Mouse (Mus musculus): ENCODE results near the gene Ccnb1.
"Not testable (repeated sequence)": the region's sequence is repeated elsewhere in the genome, so short reads cannot be mapped to it uniquely, and the experiment has no call there.

The Ccnb1 gene

DNA sequence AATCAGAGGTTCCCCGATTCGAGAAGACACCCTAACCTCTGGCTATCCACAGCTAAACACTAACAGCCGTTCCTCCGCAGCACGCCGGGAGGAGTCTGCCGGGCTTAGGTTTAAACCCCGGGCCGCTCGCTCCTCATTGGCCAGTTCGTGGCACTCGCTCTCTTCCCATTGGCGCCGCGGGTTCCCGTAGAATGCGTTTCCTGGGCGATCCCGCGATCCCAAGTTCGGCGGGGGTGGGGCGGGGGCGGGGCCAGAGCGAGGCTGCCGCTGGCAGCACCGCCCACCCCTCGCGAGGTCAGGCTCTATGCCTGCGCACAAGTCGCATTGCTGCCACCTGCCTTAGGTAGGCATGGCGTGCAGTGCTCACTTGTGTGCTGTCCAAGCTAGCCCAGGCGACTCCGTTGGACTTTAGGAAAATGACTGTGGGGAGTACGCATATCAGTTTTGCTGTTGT, at the start of gene Ccnb1:
Gene Ccnb1, minus strand, starts transcription at position 157 of the 454 bp plus-strand sequence.
- DNase-seq (ENCODE audit: extremely low spot score, low read depth, low spot score), result peak; percentile 60

DNA sequence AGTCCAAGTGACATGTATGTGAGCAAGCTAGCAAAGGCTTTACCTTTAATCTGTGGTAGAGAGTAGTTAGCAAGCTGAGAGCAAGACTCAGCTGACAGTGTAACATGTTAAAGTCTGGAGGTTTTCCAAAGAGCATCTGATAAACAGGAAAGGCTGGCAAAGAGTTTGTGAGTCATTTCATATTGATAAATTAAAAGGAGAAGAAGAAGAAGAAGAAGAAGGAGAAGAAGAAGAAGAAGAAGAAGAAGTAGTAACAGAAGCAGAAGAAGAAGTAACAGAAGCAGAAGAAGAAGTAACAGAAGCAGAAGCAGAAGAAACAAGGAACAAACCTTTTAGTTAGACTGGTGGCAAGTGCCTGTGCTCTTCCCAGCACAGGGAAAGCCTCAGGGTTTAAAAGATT, 48.4 kb upstream of the Ccnb1 start:
- DNase-seq (ENCODE audit: extremely low spot score, low read depth, low spot score), result no peak

DNA sequence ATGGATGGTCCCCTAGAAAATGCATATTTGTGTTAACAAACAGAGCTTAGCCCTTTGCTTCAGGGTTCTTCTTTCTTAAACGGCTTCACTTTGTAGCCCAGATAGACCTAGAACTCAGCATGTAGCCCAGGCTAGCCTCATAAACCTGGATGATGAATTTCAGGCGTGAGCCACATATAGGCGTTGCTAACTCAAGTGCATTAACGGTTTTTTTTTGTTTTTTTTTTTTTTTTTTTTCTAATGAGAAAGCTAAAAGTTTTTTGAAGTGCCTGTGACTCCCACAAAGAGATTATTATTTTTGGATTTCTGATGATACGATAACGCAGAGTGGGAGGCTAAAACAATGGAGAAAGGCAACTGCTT, 47.3 kb upstream of the Ccnb1 start:
- no peak for DNase-seq (ENCODE audit: extremely low spot score, low read depth, low spot score)

DNA sequence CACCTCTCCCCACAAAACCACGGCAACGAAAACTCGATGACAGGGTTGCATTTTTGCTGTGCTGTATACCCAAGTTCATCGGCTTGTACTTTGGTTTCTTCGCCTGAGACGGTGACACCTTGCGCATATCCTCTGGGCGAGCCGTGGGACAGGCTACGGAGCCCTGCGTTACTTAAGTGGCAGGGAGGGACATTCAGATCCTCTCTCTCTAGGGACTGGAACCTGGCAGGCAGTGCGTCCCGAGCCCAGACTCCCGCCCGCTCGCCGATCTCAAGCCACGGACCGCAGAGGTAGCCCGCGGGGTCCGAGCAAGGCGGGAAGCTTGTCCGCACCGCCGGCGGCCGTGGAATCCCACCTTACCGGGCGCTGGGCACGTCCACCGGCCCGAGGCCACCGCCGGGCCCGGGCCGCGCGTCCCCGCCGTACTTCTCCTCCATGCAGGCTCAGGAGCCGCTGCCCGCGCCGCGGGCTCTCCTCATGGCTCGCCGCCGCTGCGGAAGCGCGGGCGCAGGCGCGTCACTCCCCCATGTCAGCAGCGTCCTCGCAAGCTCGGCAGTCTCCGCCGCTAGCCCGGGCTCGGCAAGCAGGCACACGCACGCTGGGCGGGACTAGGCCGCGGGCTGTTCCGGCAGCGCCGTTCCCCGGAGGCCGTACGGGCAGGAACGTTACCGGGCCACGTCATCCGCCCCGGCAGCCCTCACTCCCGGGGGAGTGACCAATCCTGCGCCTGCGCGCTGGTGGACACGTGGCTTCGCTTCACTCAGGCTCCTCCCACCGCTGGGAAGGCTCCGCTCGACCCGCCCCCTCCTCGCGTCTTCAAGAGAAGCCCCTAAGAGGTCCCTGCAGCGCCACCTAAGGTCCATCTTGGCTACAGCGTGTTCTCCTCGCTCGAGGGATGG, 46.6 kb upstream of the Ccnb1 start, which contains the start of gene Slc30a5:
Gene Slc30a5, minus strand, starts transcription at position 687 of the 899 bp plus-strand sequence.
- DNase-seq (ENCODE audit: extremely low spot score, low read depth, low spot score), result peak; percentile 95

DNA sequence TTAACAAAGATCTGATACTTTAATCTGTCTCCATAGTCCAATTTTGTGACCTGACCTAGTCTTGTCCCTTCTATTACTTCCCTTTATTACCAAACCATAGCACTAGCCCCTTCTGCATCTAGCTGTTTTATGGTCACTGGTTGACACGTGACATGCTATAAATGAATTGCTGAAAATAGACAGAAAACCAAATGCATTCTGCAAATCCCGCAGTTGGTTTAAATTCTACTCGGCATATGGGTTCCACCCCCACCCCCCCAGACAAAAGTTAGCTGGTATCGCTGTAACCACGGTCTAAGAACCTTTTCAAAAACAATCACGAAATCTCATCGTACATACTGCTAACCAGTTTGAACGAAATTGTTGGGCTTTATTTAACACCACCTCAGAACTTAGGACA, 45.8 kb upstream of the Ccnb1 start:
- no peak for DNase-seq (ENCODE audit: extremely low spot score, low read depth, low spot score)

DNA sequence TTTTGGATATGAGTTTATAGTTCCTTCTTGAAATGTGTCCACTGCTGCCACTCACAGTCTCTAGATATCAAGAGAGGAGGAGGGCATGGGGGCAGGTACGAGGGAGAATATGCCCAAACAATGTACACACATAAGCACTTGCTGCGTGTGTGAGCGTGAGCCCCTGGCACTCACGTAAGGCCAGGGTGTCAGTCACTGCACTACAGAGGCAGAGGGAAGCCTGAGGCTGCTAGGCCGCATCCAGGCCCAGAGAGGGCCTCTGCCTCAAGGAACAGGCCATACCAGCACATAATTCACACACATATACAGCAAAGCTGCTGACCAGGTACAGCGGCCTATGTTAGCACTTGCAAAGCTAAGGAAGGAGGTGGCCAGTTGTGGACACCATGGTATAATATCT, 44.8 kb upstream of the Ccnb1 start:
- no peak for DNase-seq (ENCODE audit: extremely low spot score, low read depth, low spot score)

DNA sequence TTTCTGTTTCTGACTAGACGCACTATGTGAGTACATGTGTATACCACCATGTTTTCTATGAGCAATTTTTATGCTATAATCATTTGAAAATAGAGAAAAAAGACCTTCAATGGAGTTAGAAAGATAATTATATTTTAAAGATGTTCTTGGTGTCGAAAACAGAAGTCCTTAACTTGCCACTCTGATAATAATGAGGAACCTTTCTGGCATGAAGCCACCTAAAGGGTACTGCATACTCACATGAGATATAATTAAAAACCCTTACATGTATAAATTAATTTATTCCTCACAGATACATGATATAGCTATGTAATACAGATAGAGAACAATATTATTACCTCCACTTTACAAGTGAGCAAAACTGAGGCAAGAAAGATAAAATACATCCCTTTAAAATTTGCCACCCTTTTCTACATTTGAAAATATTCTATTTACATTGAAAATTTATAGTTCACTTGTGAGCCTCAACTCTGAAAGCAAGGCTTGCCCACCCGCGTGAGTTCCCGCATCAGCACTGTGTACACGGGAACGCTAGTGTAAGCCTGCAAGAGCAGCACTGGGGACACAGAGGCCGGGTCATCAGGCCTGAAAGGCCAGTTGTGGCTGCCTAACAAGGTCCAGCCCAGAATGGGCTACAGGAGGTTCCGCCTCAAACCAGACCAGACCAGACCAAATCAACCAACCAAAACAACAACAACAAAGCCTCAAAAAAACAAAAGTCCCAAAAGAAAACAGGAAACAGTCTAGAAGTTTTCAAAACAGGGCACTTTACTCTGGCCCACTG, 39.4 kb upstream of the Ccnb1 start:
- no peak for DNase-seq (ENCODE audit: extremely low spot score, low read depth, low spot score)

DNA sequence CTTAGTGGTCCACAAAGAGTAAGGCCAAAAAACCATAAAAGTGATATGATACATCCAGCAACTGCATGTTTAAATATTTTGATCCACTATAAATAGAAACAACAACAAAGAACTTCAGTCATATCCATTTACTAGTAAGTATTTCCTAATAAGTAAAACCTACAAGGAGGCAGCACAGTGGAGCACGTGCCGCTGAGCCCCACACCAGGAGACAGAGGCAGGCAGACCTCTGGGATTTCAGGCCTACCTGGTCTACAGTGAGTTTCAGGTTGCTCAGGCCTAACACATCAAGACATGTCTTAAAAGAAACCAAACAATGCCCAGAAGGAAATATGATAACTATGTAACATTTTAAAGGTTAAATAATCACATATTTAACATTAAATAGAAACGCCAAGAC, 38.5 kb upstream of the Ccnb1 start:
- no peak for DNase-seq (ENCODE audit: extremely low spot score, low read depth, low spot score)

DNA sequence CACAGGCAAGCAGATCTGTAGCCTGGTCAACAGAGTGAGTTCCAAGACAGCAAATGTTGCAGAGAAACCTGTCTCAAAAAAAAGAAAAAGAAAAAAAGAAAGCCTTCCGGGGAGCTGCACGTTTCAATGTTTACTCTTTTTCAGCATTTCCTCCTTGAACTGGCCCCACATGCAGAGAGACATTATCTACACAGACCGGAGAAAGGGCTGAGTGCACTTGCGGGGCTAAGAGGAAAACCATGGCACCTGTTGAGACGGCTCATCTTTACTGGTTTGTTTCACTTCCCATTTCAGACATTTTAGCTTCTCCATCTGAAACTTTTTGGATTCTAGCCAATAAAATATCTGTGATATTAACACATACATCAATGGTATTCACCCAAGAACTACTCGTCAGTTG, 37.9 kb upstream of the Ccnb1 start:
- DNase-seq (ENCODE audit: extremely low spot score, low read depth, low spot score), result no peak

DNA sequence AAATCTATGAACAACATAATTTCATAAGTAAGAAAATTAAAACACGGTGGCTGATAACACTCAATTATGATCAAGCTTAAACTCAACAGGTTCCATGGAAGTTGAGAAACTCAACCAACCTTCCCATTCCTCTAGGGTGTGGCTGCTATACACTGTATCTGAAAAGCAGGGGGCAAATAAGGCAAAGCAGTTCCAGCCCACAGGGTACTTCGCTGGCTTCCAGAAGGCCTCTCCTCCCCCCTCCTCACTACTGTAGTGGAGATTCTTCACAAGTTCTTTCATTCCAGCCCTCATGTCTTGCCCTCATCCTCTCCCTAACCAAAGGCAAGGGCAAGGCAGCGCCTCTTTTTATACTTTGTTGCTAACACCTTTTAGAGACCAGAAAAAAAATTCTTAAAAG, 37.5 kb upstream of the Ccnb1 start:
- DNase-seq (ENCODE audit: extremely low spot score, low read depth, low spot score), result no peak

DNA sequence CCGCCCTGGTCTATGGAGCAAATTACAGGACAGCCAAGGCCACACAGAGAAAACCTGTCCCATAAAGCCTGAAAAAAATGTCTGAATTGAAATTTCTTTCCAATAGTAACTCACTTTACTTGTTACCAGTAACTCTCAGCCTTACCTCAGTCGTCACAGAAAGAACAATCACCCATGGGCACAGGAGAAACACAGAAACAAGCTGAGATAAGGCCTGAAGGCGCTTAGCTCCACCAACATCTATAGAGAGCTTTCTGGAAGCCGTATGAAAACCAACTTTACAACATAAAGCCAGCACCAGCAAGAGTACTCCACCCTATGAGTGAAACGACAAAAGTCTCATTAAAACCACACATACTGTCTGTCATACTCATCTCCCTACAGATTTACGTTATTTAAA, 28.1 kb upstream of the Ccnb1 start:
- no peak for DNase-seq (ENCODE audit: extremely low spot score, low read depth, low spot score)

DNA sequence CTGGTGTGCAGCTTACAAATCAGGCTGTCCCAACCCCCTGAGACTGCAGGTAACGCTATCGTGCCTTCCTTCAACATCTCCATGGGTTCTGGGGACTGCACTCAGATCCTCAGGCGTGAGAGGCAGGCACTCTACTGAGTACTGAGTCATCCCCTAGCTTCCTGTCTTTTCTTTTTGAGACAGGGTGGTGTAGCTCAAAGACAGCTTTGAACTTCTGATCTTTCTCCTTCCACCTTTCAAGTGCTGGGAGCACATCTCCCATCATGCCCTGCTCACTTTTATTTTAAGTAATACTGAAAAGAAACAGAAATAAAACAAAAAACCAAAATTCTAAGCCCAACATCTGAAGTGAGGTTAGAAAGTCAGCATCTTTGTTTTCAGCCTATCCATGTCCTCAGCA, 19.4 kb upstream of the Ccnb1 start:
- DNase-seq (ENCODE audit: extremely low spot score, low read depth, low spot score), result no peak

DNA sequence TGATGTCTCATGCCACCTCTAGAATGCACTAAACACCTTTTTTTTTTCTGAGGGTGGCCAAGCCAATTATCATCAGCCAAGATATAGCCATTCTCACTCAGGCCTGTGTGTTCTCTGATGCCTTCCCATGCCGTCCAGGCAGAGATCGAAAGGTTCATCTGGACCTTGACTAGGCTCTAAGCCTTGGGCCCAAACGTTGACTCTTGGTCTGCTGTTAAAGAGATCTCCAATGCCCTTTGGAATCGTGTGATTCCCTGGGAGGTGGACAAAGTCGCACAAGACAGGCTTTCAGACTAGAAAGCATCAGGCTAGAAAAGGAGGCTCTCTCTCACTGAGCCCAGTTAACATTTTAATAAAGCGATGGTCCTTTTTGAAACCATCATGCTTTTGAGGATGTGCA, 10.8 kb upstream of the Ccnb1 start:
- no peak for DNase-seq (ENCODE audit: extremely low spot score, low read depth, low spot score)

DNA sequence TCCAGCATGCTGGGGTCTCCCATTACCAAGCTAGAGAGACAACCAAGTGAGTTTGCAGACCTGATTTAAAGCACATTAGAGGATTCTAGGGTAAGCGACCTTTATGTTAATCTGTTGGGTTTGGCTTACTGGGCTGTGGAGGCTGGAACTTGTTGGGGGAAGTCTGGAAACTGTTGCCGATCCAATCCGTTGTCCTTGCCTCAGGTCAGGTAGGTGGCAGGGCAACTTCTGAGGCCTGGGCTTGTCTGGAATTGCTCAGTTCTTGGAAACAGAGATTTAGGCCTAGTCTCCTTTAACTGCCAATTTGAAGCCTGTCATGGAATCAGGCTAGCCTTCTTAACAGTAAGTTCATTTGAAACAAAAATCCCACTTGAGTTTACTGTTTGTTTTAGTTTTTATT, 2.7 kb upstream of the Ccnb1 start:
- DNase-seq (ENCODE audit: extremely low spot score, low read depth, low spot score), result no peak

DNA sequence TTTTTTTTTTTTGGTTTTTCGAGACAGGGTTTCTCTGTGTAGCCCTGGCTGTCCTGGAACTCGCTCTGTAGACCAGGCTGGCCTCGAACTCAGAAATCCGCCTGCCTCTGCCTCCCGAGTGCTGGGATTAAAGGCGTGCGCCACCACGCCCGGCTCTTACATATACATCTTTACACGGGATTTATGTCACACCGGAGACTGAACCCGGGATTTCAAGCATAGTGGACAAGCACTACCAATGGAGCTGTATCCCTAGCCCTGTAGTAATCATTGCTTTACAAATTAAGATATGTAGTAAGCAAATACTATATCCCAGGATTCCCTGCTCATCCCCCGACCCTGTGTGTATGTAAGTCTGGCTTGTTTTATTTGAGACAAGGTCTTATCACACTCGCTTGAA, 1.7 kb upstream of the Ccnb1 start:
- not testable (repeated sequence) for DNase-seq (ENCODE audit: extremely low spot score, low read depth, low spot score)

DNA sequence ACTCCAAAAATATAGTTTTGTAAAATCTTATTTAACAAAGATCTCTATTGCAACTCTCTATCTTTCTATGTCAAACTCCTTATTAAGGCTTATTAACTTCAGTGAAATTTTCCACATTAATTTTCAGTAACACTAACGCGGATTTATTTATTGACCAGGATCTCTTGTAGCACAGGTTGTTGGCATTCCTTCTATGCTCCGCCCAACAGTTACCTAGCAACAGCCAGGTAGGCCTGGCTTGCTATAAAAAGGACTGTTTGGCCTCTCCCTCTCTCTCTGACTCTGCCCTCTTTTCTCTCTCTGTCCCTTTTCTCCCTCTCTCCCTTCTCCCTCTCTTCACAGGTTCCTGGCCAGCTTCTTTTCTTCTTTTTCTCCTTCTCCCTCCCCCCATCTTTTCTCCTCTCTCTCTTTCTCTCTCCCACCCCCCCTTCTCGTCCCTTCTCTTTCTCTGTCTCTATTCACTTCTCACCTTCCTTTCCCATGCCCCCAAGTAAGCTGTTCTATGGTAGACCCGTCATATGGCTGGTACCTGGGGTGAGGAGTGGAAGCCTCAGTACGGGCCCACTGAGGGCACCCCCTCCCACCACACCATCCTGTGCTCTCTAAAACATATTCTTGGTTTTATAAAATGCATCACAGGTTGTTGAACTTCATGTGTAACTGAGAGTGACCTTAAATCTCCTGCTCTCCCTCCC, 1.1 kb upstream of the Ccnb1 start:
- no peak for DNase-seq (ENCODE audit: extremely low spot score, low read depth, low spot score)

DNA sequence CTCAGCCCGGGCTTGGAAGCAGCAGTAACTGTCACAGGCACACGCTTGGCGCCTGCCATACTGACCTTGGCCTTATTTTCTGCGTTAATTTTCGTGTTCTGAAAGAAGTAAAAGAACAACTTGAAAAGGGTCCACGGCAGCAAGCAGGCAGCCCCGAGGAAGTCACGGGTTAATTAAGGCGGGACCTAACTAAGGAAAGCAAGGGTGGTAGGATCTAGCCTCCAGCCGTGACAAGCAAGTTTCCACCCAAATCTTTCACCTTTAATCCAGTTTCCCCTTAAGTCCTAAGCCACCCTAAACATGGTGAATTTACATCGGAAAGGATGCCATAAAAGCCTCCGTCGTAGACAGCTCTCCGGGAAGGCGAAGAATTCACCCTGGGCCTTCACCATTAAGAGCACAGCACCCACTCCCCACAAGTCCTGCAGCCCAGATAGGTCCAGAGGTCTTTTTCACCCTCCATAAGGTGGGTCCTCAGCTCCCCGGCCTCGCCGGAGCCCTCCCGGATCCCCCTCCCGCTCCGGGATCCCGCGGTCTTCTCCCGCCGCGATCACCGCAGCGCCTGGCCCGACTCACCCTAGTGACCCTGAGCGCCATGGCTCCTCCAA, 460 bp downstream of the Ccnb1 start:
- DNase-seq (ENCODE audit: extremely low spot score, low read depth, low spot score), result no peak

DNA sequence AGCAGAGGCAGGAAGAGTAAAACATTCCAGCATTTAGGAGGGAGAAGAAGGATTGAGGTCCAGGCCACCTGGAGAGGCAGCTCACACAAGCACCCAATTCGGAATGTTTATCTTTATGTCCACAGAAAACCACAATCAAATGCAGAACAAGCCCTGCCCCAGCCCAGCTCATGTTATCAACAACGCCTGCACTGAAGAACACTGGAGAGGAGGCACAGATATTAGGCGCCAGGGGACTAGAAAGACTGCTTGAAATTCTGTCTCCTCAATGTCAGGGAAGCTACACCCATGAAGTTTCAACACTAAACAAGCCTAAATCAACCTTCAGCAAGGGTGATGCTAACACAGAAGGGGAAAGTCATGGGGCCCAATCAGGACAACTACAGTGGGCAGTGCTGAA, 8.9 kb downstream of the Ccnb1 start:
- no peak for DNase-seq (ENCODE audit: extremely low spot score, low read depth, low spot score)

DNA sequence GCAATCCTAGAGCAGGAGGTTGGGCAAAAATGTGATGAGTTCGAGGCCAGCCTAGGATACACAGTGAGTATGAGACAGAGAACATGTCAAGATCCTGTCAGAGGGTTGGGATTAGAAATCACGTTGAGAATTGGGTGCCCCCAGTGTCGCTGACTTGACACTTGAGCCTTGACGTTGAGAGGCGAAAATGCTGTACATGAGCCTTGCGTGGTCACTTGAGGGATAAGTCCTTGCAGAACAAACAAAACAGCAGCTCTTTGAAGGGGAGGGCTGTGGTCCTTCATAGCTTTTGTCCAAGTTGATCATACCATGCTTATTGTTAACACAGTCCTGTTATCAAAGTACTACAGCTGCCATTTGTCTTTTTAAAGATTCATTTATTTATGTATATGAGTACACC, 9.7 kb downstream of the Ccnb1 start:
- DNase-seq (ENCODE audit: extremely low spot score, low read depth, low spot score), result no peak

DNA sequence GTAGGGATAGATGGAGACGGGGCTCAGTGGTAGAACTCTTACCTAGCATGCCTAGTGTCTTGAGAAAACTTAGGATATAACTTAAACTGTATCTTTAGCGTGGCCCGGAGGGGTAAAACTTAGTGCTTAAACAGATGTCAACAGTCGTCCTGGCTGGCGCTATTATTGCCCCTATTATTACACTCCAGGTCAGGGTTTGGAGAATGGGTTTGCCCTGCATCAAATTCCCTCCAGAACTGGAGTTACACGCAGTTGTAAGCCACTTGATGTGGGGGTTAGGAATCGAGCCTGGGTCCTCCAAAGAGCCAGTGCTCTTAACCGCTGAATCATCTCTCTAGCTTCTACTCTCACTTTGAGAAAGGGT, 10.3 kb downstream of the Ccnb1 start:
- DNase-seq (ENCODE audit: extremely low spot score, low read depth, low spot score), result no peak

Data from hindlimb bud, embryonic 11.5 days (tissue).